Mouse (Mus musculus): ENCODE data around the gene Auts2. TPM values are rescaled to one million over a fixed set of nuclear protein-coding genes. Genes with fewer than 3 reads are reported as not detected.

Gene Auts2
- polyA plus RNA-seq, 1 experiment from 2014 or later: 42.4 TPM

DNA sequence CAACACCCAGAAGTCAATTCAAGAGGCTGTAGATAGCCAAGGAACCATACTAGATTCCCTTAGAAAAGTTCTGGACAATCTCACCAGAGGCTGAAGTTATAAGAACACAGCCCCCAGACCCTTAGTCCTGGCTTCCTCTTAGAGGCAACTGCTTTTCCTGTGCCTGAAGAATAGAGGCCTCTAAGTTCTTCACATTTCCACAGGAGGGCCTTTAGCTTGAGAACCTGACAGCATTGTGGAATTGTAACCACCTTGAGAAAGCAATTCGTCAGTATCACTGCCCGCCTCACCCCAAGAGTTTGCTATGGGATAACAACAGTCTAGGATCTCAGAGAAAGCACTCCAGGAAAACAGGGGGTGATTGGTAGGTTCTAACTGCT lies 75.8 kb downstream of the Auts2 start:
- Histone ChIP-seq H3K36me3 (replicated peaks) (peaks cover 8% of the 10 kb centered on the region; the same call in 1 of the 2 replicates), H3K27ac (no peak overlapping the region), H3K4me1 (peaks cover 8% of the 10 kb centered on the region), H3K4me3 (no peak overlapping the region), H3K27me3 (ENCODE audit: poor library complexity, severe bottlenecking) (no peaks in the 10 kb centered on the region), H3K9me3 (no peaks in the 10 kb centered on the region)
- DNase-seq (ENCODE audit: extremely low spot score, low spot score): no peak
- WGBS: 88% methylated on average over 2 of the region's 2 CpGs

DNA sequence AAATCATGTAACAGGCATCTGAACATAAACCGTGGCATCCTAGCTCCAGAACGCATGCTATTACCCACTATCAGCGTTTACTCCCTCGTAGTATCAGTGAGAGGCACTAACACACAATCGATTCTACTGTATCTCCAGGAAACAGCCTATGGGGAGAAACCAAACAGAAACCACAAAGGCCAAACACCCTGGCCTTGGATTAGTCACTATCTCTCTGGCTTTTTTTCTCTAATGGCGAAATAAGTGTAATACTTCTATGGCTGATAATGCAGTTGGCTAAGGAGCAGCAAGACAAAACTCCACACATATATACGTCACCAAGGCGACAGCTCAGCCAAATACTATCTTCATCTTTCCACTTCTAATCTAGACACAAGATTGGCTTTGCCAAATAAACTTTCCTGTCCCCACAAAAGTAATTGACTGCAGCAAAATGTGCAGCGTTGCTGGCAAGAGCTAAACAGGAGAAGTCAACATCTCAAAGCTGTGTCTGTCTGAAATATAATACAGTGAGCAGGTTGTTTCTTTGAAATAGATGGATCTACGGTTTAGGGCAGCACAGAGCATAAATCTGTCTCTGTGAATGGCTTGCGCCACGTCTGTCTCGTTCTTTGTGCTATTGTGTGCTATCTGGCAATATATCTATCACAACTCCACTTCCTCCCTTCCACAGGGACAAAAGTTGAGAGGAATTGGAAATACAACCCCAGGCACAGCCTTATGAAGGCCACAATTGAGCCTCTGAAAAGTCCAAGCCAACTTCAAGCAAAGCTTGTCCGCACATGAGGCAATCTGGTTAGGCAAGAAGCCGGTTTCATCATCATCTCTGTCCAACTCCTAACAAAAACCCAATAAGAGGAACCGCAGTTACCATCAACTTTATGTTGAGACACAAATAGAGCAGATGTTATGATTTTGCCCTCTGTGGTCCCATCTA lies 76.4 kb downstream of the Auts2 start:
- H3K27ac ChIP-seq: no peak overlapping the region
- peaks cover 7% of the 10 kb centered on the region for H3K4me1 ChIP-seq
- peaks cover 8% of the 10 kb centered on the region; the same call in 1 of the 2 replicates for H3K36me3 ChIP-seq (replicated peaks)
- H3K27me3 ChIP-seq (ENCODE audit: poor library complexity, severe bottlenecking): no peaks in the 10 kb centered on the region
- H3K4me3 ChIP-seq: no peak overlapping the region
- no peaks in the 10 kb centered on the region for H3K9me3 ChIP-seq
- 92% methylated on average over 16 of the region's 16 CpGs for WGBS
- DNase-seq (ENCODE audit: extremely low spot score, low spot score): no peak

DNA sequence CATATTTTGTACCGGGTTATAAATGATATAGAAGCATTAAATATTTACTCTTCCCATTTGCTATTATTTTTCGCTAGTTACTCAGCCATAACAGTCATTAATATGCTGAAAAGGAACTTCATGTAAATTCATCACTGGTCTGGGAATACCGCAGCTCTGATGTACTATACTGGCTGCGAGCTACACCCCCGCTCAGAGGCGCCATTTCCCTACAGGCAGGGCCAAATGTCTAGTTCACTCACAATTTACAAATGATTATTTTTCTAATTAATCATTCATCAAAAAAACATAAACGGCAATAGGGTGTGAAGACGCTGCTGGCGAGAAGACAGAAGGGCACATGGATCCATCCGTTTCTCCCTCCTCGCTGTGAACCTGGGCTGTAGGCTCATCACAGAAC lies 80.6 kb downstream of the Auts2 start:
- Histone ChIP-seq H3K4me1 (peaks cover 14% of the 10 kb centered on the region), H3K27me3 (ENCODE audit: poor library complexity, severe bottlenecking) (no peaks in the 10 kb centered on the region), H3K9me3 (no peaks in the 10 kb centered on the region), H3K36me3 (replicated peaks) (no peaks in the 10 kb centered on the region), H3K4me3 (no peak overlapping the region), H3K27ac (no peak overlapping the region)
- WGBS: 95% methylated on average over 11 of the region's 11 CpGs
- no peak for DNase-seq (ENCODE audit: extremely low spot score, low spot score)

DNA sequence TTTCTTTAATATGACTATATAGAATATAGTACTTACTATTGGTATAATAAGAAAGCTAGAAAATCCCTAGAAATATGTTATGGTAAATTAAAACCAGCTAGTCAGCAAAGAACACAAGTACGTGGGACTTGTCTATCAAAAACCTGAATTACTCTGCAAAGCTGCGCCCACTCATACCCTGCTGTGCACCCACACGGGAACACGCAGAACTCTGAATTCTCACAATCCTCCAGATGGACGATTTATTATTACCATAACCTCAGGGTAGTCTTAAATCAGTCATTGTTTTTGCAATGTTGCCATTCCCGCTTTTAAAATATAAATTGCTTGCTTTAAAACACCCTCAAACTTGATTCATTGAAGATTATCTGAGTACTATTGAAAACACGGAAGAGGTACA lies 84.6 kb downstream of the Auts2 start:
- 84% methylated on average over 7 of the region's 7 CpGs for WGBS
- Histone ChIP-seq H3K4me3 (no peak overlapping the region), H3K27me3 (ENCODE audit: poor library complexity, severe bottlenecking) (no peaks in the 10 kb centered on the region), H3K27ac (no peak overlapping the region), H3K36me3 (replicated peaks) (no peaks in the 10 kb centered on the region), H3K9me3 (no peaks in the 10 kb centered on the region), H3K4me1 (peaks cover 24% of the 10 kb centered on the region)
- no peak for DNase-seq (ENCODE audit: extremely low spot score, low spot score)

DNA sequence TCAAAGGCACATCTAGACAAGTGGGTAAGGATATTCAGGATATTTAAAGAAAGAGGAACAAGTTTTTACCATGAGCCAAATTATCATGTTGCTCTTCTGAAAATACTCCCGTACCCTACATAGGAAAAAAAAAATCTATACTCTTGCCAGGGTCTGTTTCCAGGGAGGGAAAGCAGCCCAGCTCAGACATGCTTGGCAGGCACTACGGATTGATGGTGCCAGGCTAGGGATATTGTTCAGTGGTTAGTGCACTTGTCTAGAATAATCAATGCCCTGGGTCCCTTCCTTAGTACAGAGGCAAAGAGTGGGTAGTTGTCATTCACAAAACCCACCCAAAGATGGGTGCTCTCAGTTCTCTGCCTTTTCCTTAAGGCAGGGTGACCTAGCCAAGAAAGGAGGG lies 90.8 kb downstream of the Auts2 start:
- H3K4me1 ChIP-seq: peaks cover 36% of the 10 kb centered on the region
- H3K36me3 ChIP-seq (replicated peaks): no peaks in the 10 kb centered on the region
- WGBS: 90% methylated on average over 2 of the region's 2 CpGs
- no peak for DNase-seq (ENCODE audit: extremely low spot score, low spot score)
- H3K27me3 ChIP-seq (ENCODE audit: poor library complexity, severe bottlenecking): no peaks in the 10 kb centered on the region
- H3K4me3 ChIP-seq: no peak overlapping the region
- H3K27ac ChIP-seq: no peak overlapping the region
- H3K9me3 ChIP-seq: no peaks in the 10 kb centered on the region

DNA sequence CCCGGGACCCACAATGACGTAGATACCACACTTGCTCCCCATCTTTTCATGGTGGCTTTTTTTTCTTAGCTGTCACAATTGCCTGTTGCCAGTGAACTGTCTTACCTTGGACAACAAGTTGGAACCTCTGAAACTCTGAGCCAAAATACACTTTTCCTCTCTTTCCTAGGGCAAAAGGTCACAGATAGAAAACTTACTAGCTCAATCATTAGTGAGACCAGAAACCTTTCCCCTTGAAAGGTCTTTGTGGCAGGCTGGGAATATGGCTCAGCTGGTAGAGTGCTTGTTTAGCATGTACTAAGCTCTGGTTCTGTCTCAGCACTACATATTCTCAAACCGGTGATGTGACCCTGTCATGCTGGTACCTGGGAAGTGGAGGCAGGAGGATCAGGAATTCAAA lies 93.1 kb downstream of the Auts2 start:
- Histone ChIP-seq H3K27me3 (ENCODE audit: poor library complexity, severe bottlenecking) (no peaks in the 10 kb centered on the region), H3K9me3 (no peaks in the 10 kb centered on the region), H3K4me3 (no peak overlapping the region), H3K36me3 (replicated peaks) (no peaks in the 10 kb centered on the region), H3K4me1 (peaks cover 34% of the 10 kb centered on the region), H3K27ac (no peak overlapping the region)
- no peak for DNase-seq (ENCODE audit: extremely low spot score, low spot score)
- 91% methylated on average over 3 of the region's 3 CpGs for WGBS

DNA sequence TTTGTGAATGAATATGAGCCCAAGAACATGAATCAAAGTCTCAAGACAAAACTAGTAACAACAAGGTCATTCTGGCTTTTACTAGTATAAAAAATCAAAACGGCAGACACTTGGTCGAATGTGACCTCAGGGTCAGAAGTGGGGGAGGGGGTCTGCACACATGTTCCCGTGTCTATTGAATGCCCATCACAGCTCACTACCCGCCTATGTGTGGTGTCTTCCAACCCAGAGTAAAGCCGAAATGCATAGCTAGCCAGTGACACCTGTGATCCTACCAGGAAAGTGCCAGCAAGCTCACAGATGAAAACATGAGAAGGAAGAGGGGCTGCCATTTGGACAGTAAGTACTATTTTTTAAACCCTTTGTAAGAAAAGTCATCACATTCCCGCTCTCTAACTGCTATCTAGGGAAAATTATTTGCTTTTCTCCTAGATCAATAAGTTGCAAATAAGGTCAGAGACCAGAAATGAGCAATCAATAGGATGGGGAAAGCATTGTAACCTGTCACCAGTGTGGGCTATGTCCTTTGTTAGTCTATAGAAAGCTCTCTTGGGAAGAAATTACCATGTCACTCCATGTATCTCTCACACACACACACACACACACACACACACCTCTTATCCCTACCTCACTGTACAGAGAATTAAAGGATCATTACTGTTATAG lies 94.6 kb downstream of the Auts2 start:
- H3K9me3 ChIP-seq: no peaks in the 10 kb centered on the region
- peaks cover 26% of the 10 kb centered on the region for H3K4me1 ChIP-seq
- H3K27me3 ChIP-seq (ENCODE audit: poor library complexity, severe bottlenecking): no peaks in the 10 kb centered on the region
- WGBS: 80% methylated on average over 6 of the region's 6 CpGs
- H3K27ac ChIP-seq: no peak overlapping the region
- no peak overlapping the region for H3K4me3 ChIP-seq
- H3K36me3 ChIP-seq (replicated peaks): no peaks in the 10 kb centered on the region
- DNase-seq (ENCODE audit: extremely low spot score, low spot score): no peak

DNA sequence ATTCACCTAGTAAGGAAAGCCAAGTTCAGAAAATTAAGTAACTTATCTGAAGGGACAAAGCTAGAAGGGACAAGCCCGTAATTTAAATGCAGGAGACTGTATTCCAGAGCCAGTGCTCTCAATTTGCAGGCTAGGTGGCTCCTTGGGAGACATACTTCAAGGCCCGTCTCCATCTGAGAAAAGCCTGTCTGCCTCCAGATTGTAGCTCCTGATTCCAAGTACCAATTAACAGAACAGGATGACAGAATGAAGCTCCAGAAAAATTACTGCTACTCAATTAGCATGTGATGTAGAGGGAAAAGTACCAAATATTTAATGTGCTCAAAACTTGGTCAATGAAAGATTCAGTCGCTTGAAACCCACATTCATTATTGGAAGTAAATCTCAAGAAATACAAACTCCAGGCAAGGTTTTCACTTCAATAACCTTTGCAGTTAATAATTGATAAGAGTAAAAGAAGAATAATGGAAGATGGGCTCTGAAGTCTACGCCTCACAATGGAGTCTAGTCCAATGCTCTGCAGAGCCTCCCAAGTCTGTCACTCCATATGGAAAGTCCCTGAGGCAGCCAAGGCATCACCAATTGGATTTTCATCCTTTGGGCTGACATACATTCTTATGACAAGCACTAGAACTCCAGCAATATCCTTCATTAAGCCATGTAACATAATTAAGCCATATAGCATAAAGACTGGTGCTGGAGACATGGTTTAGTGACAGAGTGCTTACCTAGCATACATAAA lies 97.8 kb downstream of the Auts2 start:
- Histone ChIP-seq H3K9me3 (no peaks in the 10 kb centered on the region), H3K4me3 (no peak overlapping the region), H3K27me3 (ENCODE audit: poor library complexity, severe bottlenecking) (no peaks in the 10 kb centered on the region), H3K36me3 (replicated peaks) (no peaks in the 10 kb centered on the region), H3K27ac (no peak overlapping the region), H3K4me1 (peaks cover 42% of the 10 kb centered on the region)
- 89% methylated on average over 4 of the region's 4 CpGs for WGBS
- no peak for DNase-seq (ENCODE audit: extremely low spot score, low spot score)

DNA sequence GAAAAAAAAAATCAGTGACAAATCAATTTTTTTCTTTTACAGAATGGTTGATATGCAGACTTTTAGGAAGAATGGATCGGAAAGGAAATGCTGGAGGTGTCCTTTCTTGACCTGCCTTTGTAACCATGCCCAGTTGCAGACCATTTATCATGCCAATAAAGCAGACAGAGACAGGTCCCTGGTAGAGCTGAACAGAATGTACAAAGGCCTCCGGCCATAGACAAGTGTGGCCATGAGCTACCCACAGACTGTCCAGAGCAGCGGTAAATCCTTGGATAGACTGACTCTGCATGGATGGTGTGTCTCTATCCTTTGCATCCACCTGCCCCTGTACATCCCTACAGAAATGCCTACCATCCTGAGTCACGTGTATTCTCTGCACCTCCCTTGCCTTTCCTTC lies 100.2 kb downstream of the Auts2 start:
- Histone ChIP-seq H3K9me3 (no peaks in the 10 kb centered on the region), H3K4me1 (peaks cover 43% of the 10 kb centered on the region), H3K4me3 (no peak overlapping the region), H3K36me3 (replicated peaks) (no peaks in the 10 kb centered on the region), H3K27me3 (ENCODE audit: poor library complexity, severe bottlenecking) (no peaks in the 10 kb centered on the region), H3K27ac (no peak overlapping the region)
- DNase-seq (ENCODE audit: extremely low spot score, low spot score): no peak
- 93% methylated on average over 4 of the region's 4 CpGs for WGBS

DNA sequence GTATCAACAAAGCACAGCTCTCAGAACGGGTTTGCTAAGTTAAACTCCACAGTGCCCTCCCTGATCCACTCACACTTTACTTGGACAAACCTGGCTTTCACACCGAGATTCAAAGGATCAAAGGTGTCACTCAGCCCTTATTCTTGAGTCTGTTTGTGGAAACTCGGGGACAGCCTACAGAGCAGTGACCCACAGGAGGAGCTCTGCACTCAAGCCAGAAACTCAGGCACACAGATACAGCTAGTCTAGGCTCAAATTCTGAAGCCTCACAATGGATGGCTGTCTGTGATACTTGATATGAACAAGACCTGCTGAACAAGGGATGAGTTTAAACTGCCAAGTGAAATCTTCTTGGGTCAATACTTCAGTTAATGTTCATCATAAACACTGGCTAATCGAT lies 104.7 kb downstream of the Auts2 start:
- no peaks in the 10 kb centered on the region for H3K36me3 ChIP-seq (replicated peaks)
- no peak overlapping the region for H3K4me3 ChIP-seq
- no peak overlapping the region for H3K27ac ChIP-seq
- no peak for DNase-seq (ENCODE audit: extremely low spot score, low spot score)
- no peaks in the 10 kb centered on the region for H3K9me3 ChIP-seq
- no peaks in the 10 kb centered on the region for H3K27me3 ChIP-seq (ENCODE audit: poor library complexity, severe bottlenecking)
- peaks cover 60% of the 10 kb centered on the region for H3K4me1 ChIP-seq
- 47% methylated on average over 4 of the region's 4 CpGs for WGBS

DNA sequence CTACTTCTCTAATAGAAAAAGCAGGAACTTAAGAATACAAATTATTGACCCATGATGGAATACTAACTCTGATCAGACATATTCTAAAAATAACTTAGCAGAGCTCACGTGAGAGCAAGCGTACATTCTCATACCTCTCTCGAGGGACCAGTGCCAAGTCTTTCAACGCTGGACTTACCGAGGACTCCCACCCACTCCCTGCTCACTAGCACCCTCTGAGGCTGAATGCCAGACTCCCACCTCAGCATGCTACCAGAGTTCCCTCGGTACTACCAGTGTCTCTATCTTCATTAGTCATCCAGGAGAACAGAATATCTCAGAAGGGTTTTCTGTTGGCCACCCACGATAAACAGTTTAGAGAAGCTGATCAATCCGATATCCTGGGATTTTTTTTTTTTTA lies 105.2 kb downstream of the Auts2 start:
- 73% methylated on average over 8 of the region's 8 CpGs for WGBS
- H3K4me3 ChIP-seq: no peak overlapping the region
- H3K27ac ChIP-seq: no peak overlapping the region
- no peaks in the 10 kb centered on the region for H3K9me3 ChIP-seq
- DNase-seq (ENCODE audit: extremely low spot score, low spot score): no peak
- no peaks in the 10 kb centered on the region for H3K27me3 ChIP-seq (ENCODE audit: poor library complexity, severe bottlenecking)
- peaks cover 57% of the 10 kb centered on the region for H3K4me1 ChIP-seq
- H3K36me3 ChIP-seq (replicated peaks): no peaks in the 10 kb centered on the region

DNA sequence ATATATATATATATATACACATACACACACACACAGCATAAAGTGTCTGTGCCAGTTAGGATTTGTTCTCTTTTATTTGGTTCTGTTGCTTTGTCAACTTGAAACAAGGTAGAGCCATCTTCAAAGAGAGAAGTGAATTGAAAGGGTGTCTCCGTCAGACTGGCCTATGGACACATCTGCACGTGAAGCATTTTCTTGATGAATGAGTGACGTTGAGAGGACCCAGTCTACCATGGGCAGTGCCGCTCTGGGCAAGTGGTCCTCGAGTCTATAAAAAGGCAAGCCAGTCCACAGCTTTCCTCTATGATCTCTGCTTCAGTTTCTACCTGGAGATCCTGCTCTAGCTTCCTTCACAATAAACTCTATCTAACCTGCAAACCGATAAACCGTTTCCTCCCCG lies 105.7 kb downstream of the Auts2 start:
- no peak for DNase-seq (ENCODE audit: extremely low spot score, low spot score)
- WGBS: 94% methylated on average over 8 of the region's 8 CpGs
- H3K9me3 ChIP-seq: no peaks in the 10 kb centered on the region
- H3K4me1 ChIP-seq: peaks cover 53% of the 10 kb centered on the region
- no peak overlapping the region for H3K27ac ChIP-seq
- no peak overlapping the region for H3K4me3 ChIP-seq
- H3K36me3 ChIP-seq (replicated peaks): no peaks in the 10 kb centered on the region
- no peaks in the 10 kb centered on the region for H3K27me3 ChIP-seq (ENCODE audit: poor library complexity, severe bottlenecking)

DNA sequence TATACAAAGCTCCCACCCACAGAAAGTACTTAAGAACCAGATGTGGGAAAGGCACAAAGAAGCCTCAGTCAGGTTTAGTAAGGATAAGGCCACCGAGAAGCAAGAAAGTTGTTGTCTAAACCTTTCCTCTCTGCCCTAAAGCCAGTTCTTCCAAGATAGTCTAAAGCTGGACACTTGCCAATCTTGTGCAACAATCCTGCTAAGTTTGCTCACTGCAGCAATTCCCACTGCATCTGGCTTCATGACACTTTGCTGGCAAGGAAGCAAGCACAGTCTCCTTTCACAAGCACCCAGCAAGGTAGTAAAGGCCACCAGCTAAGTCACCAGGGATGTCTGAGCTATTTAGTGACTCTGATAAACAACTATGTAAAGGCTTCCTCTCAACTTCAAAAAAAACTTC lies 106.2 kb downstream of the Auts2 start:
- H3K4me1 ChIP-seq: peaks cover 47% of the 10 kb centered on the region
- H3K27ac ChIP-seq: no peak overlapping the region
- H3K9me3 ChIP-seq: no peaks in the 10 kb centered on the region
- H3K27me3 ChIP-seq (ENCODE audit: poor library complexity, severe bottlenecking): no peaks in the 10 kb centered on the region
- DNase-seq (ENCODE audit: extremely low spot score, low spot score): no peak
- no peaks in the 10 kb centered on the region for H3K36me3 ChIP-seq (replicated peaks)
- H3K4me3 ChIP-seq: no peak overlapping the region
- 79% methylated on average over 1 of the region's 1 CpGs for WGBS

All from forebrain, embryonic 10.5 days (tissue).